Mouse (Mus musculus) E14TG2a.4 (cell line): ENCODE data around the gene Dis3l2.

ENCODE experiments used
- CTCF ChIP-seq: conservative IDR thresholded peaks from 2 replicates; pipeline ENCODE4 v1.5.1; 2014; ENCODE audit warnings: low read length
- POU5F1 ChIP-seq: IDR thresholded peaks from 2 replicates; pipeline ENCODE4 v1.6.1; 2014; ENCODE audit warnings: low read length, borderline replicate concordance

DNA sequence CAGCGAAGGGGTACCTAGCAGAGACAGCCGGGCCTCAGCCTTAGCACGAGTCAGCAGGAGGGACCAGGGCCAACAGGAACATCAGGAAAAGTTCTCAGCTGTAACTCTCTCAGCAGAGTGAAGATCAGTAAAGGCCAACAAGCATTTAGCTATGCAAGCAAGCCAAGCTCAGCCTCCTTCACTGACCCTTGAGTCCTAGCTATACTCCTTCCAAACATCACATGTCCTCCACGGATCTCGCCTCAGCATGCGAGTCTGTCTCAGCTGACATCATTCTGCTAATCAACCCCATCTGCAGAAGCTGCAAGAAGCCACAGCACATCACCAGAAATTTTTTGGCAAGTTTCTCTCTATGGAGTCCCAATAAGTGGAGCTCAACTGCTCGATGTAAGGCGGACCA lies 370.2 kb downstream of the Dis3l2 start:
- no peak for TF ChIP-seq CTCF
- TF ChIP-seq POU5F1: no peak
